Mouse (Mus musculus) heart, embryonic 15.5 days (tissue): Measurements from ENCODE around the gene Nsmce1. TPM values are rescaled to one million over a fixed set of nuclear protein-coding genes. Genes with fewer than 3 reads are reported as not detected.
"Not testable (repeated sequence)": the region's sequence is repeated elsewhere in the genome, so short reads cannot be mapped to it uniquely, and the experiment has no call there.

Source experiments
- ATAC-seq: fragments of 200-750 bp; cut with Nextera tagmentation; replicated peaks from 2 replicates; pipeline ENCODE4 v1.8.0; 2017; ENCODE audit warnings: low read depth, moderate TSS enrichment; ENCODE audit not compliant: insufficient number of reproducible peaks, insufficient read depth, low FRiP score
- H3K27ac ChIP-seq: fragments of 300-500 bp; sonication (generic); 2 replicates; pipeline ENCODE4 v1.5.1; 2015; ENCODE audit warnings: mild to moderate bottlenecking, inconsistent platforms
- H3K27me3 ChIP-seq: fragments of 300-500 bp; sonication (generic); 2 replicates; pipeline ENCODE4 v1.6.1; 2015; ENCODE audit warnings: inconsistent platforms
- H3K36me3 ChIP-seq: fragments of 300-500 bp; sonication (generic); 2 replicates; pipeline ENCODE4 v1.6.1; 2015; ENCODE audit warnings: mild to moderate bottlenecking, inconsistent platforms
- H3K4me1 ChIP-seq: fragments of 300-500 bp; sonication (generic); replicated peaks from 2 replicates; pipeline ENCODE4 v1.6.1; 2015; ENCODE audit warnings: inconsistent platforms
- H3K4me2 ChIP-seq: fragments of 300-500 bp; sonication (generic); 2 replicates; pipeline ENCODE4 v1.6.1; 2015; ENCODE audit warnings: inconsistent platforms, mild to moderate bottlenecking, moderate library complexity
- H3K4me3 ChIP-seq: fragments of 300-500 bp; sonication (generic); 2 replicates; pipeline ENCODE4 v1.5.1; 2015; ENCODE audit warnings: mild to moderate bottlenecking, inconsistent platforms
- H3K9ac ChIP-seq: fragments of 300-500 bp; sonication (generic); 2 replicates; pipeline ENCODE4 v1.6.1; 2015; ENCODE audit warnings: mild to moderate bottlenecking, inconsistent platforms
- H3K9me3 ChIP-seq: fragments of 300-500 bp; sonication (generic); replicated peaks from 2 replicates; pipeline ENCODE4 v1.6.1; 2016; ENCODE audit warnings: inconsistent platforms
- WGBS: fragments of 180-500 bp; shearing (Covaris S2); methylation state at CpG from one replicate; pipeline ENCODE4 v1.1.7; 2015; ENCODE audit warnings: mixed read lengths; 5-methylcytosine and 5-hydroxymethylcytosine counted together
- polyA plus RNA-seq: library from polyadenylated mRNA; unstranded; fragments of >200 nt; fragmentation: Nextera tagmentation; extraction: Ambion mirVana; gene quantifications from 2 replicates; pipeline ENCODE4 v1.2.1, GENCODE M21; 2015

Nsmce1 gene
- polyA plus RNA-seq, 1 experiment from 2014 or later = 93.4 TPM

DNA sequence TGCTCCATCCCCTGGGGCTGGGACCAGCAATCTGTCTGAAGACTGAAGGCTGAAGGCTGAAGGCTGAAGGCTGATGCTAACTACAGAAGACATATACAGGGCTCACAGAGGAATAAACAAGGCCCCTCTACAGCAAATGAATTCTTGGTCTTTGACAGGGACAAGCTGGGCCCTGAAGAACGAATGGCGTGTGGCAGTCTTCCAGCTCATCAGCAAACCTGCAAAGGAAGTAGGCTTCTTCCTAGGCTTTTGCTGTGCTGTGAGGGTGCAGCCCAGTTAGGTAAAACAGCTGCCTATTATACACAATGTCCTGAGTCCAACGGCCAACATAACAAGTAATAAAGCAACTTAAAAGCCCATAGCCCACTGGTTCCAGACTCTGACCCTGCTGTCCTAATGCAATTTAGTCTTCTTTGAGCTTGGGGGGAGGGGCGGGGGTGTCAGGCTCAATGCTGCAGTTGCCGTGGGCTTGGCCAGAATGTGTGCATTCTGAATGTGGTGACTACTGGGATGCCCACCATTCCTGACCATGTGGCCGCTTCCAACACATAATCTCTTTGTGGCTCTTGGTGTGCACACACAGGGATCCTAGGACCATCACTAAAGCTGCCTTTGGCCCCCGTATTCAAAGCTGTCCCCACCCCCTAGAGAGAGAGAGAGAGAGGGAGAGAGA lies 61.1 kb downstream of the Nsmce1 start:
- Histone ChIP-seq H3K9me3 (no peaks in the 10 kb centered on the region), H3K36me3 (no peaks in the 10 kb centered on the region), H3K4me2 (no peak overlapping the region), H3K27ac (no peak overlapping the region), H3K4me1 (no peaks in the 10 kb centered on the region; the same call in 1 of the 2 replicates), H3K9ac (no peak overlapping the region), H3K4me3 (no peak overlapping the region), H3K27me3 (no peaks in the 10 kb centered on the region)
- no peak for ATAC-seq
- WGBS = 66% methylated on average over 7 of the region's 7 CpGs

DNA sequence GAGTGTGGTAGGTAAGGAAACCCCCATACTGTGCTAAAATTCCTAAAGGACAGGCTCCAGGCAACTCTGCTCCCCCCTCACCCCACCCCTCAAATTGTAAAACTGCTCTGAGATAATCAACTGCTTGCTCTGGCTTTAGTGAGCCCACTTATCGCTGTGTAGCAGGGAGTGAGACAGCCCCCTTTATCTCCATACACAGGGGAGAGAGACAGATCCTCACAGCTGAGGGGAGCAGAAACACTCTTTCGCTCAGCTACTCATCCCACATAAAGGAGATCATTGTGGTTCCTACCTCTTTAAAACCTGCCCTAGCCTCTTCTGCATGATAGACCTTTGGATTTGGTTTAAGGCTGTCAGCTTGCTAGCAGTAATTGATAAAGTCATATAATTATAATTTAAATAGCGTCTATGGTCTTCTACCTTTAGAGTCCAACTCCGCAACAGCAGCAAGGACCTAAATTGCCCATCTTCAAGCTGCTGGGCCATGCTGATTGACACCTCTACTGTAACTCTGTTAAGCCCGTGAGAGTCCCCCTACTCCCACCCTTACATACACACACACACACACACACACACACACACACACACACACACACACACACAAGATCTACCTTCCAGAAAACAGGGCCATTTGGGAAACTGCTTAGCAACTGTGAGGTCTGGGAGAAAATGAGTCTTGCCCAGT lies 62.4 kb downstream of the Nsmce1 start:
- not testable (repeated sequence) for H3K4me1 ChIP-seq, ATAC-seq, H3K27me3 ChIP-seq, H3K27ac ChIP-seq, H3K36me3 ChIP-seq, H3K9me3 ChIP-seq, H3K9ac ChIP-seq, H3K4me3 ChIP-seq, H3K4me2 ChIP-seq
- WGBS = 53% methylated on average over 5 of the region's 5 CpGs

DNA sequence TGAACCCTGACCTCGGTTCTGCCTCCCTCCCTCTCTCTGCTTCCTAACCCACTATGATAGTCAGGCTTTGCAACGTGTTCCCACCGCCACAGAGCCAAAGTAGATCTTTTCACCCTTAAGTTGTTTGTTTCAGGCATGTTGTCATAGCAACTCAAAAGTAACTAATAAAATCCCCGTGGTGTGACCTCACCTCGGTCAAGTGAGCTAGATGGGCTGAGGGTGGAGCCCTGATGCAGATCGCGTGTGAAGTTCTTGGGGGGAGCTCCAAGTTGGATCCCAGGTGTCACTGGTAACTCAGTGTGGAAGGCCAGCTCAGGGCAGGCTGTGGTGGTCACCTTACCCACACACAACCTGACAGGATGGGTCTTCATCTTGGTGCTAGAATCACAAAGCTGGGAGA lies 63.0 kb downstream of the Nsmce1 start:
- Histone ChIP-seq H3K4me1 (no peaks in the 10 kb centered on the region; the same call in 1 of the 2 replicates), H3K9me3 (no peaks in the 10 kb centered on the region), H3K9ac (no peak overlapping the region), H3K27ac (no peak overlapping the region), H3K4me2 (no peak overlapping the region), H3K4me3 (no peak overlapping the region), H3K27me3 (no peaks in the 10 kb centered on the region), H3K36me3 (no peaks in the 10 kb centered on the region)
- no peak for ATAC-seq
- 70% methylated on average over 7 of the region's 7 CpGs for WGBS

DNA sequence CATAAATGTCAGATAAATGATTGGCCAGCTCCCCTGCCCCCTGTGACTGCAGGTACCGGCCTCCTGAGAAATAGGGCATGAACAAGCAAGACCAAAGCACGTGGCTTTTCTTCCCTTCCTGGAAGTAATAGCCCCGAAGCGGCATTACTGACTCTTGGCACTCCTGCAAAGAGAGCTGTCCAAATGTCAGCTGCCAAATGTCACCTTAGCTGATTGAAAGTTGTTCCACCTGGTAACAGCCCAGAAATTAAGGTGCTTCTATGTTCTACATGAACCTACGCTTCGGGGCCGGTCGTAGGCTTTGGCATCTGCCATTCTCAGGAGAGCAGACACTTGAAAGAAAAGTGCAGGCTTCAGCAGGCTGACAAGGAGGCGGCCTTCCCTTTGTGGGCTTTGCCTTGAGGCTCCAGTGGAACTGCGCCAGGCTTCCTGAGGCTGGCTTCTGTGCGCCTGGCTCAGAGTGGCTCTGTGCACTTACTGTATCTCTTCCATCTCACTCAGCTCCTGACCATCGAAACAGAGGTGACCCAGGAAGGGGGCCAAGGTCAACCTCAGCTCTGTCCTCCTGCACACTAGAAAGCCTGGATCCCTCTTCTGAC lies 63.8 kb downstream of the Nsmce1 start:
- ATAC-seq = no peak
- H3K9ac ChIP-seq = no peak overlapping the region
- H3K27ac ChIP-seq = no peak overlapping the region
- H3K4me2 ChIP-seq = no peak overlapping the region
- H3K4me1 ChIP-seq = no peaks in the 10 kb centered on the region; the same call in 1 of the 2 replicates
- no peaks in the 10 kb centered on the region for H3K27me3 ChIP-seq
- no peak overlapping the region for H3K4me3 ChIP-seq
- H3K9me3 ChIP-seq = no peaks in the 10 kb centered on the region
- H3K36me3 ChIP-seq = no peaks in the 10 kb centered on the region
- 47% methylated on average over 12 of the region's 12 CpGs for WGBS

DNA sequence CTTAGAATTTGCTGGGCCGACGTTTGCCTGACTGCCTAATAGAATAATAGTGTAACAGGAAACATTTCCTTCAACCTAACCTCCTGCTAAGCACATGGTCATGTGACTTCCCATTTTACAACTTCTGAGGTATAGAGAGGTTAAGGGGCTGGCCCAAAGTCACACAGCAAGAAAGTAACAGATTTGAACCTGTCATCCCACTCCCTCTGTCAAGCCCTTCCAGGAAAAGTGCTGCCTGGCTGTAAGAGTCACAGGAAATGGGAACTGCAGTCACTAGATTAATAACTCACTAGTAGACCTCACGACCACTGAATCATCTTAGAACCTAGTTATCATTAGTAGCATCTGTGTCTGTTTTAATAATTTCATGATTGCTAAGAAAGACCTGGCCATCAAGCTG lies 68.3 kb downstream of the Nsmce1 start:
- Histone ChIP-seq H3K36me3 (no peaks in the 10 kb centered on the region), H3K4me3 (no peak overlapping the region), H3K4me2 (no peak overlapping the region), H3K27ac (no peak overlapping the region), H3K9ac (no peak overlapping the region), H3K4me1 (no peaks in the 10 kb centered on the region; the same call in 1 of the 2 replicates), H3K27me3 (no peaks in the 10 kb centered on the region), H3K9me3 (no peaks in the 10 kb centered on the region)
- WGBS = 48% methylated on average over 3 of the region's 3 CpGs
- ATAC-seq = no peak

DNA sequence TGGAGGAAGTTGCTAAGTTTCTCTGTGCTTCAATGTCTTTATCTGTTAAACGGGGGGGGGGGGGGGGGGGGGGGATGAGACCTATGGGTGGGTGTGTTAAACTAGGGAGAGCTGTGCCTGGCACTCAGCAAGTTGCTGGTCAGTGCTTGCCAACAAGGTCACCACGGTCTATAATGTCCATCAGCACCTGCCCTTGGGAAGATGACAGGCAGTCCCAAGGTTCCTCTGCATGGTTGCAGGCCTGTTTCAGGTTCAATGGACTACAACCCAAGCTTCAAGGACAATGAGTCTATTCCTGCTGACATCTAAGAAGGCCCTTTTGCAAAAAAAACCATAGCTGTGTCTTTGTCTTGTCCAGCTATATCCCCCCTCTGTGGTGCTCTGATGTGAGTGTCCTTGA lies 69.5 kb downstream of the Nsmce1 start:
- H3K4me1 ChIP-seq = no peaks in the 10 kb centered on the region
- H3K36me3 ChIP-seq = no peaks in the 10 kb centered on the region
- WGBS = 33% methylated on average over 2 of the region's 2 CpGs
- H3K9me3 ChIP-seq = no peaks in the 10 kb centered on the region
- ATAC-seq = no peak
- H3K27ac ChIP-seq = no peak overlapping the region
- H3K9ac ChIP-seq = no peak overlapping the region
- 0 out of 2 replicates have a peak, but pooled peaks cover 4% of the 10 kb centered on the region for H3K27me3 ChIP-seq
- H3K4me2 ChIP-seq = no peak overlapping the region
- no peak overlapping the region for H3K4me3 ChIP-seq

DNA sequence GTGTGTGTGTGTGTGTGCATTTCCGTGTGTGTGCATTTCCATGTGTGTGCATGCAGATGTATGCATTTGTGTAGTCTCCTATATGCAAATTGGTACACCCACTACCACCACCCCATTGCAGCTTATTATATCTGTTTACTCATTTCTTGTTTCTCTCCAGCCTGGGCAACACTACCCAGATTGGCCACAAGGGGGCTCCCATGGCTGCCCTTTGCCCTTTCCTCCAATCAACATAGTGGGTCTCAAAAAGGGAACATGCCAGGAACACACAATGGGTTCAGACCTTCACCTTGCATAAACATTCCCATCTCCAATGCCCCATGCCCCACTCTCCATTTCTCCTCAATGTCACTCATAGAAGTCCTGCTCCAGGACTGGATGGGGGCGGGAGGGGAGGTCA lies 71.2 kb downstream of the Nsmce1 start:
- 64% methylated on average over 2 of the region's 2 CpGs for WGBS
- Histone ChIP-seq H3K9ac (no peak overlapping the region), H3K4me2 (no peak overlapping the region), H3K36me3 (no peaks in the 10 kb centered on the region), H3K27ac (no peak overlapping the region), H3K4me1 (no peaks in the 10 kb centered on the region), H3K4me3 (no peak overlapping the region), H3K27me3 (0 out of 2 replicates have a peak, but pooled peaks cover 4% of the 10 kb centered on the region), H3K9me3 (no peaks in the 10 kb centered on the region)
- ATAC-seq = no peak

DNA sequence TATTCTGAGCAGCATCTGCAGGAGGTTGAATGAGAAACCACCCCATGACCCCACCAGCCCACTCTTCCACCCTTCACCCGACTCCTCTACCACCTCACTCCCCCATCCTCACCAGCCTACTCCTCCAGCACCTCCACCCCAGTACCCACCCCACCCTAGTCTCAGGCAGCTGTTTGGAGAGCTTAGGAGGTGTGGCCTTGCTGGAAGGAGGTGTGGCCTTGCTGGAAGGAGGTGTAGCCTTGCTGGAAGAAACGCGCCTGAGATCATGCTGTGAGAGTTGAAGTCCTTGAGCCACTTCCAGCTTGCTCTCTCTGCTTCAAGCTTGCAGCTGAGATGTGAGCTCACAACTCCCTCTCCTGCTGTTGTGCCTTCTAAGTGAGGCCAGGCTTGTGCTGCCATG lies 73.0 kb downstream of the Nsmce1 start:
- 23% methylated on average over 3 of the region's 3 CpGs for WGBS
- Histone ChIP-seq H3K36me3 (no peaks in the 10 kb centered on the region), H3K4me2 (no peak overlapping the region), H3K4me1 (no peaks in the 10 kb centered on the region), H3K4me3 (no peak overlapping the region), H3K9me3 (no peaks in the 10 kb centered on the region), H3K27ac (no peak overlapping the region), H3K9ac (no peak overlapping the region), H3K27me3 (0 out of 2 replicates have a peak, but pooled peaks cover 4% of the 10 kb centered on the region)
- no peak for ATAC-seq

Other genes starting within 250 kb of the Nsmce1 start
- 5.7 and 6.7 TPM in 2 replicates for gene Kdm8, start 46.9 kb downstream of the Nsmce1 start, polyA plus RNA-seq
- gene Il4ra, start 60.5 kb upstream of the Nsmce1 start, polyA plus RNA-seq = 4.5 and 8.4 TPM in 2 replicates
- 0.20 and 1.1 TPM in 2 replicates for gene Il21r, start 111.8 kb upstream of the Nsmce1 start, polyA plus RNA-seq
- gene Gtf3c1, start 216.2 kb upstream of the Nsmce1 start, polyA plus RNA-seq = 23.9 and 30.2 TPM in 2 replicates
- gene D430042O09Rik, start 216.3 kb upstream of the Nsmce1 start, polyA plus RNA-seq = 6.2 and 8.0 TPM in 2 replicates